Comparison of ENCODE assay signal across 27 mouse cellular contexts in the genomic region with DNA sequence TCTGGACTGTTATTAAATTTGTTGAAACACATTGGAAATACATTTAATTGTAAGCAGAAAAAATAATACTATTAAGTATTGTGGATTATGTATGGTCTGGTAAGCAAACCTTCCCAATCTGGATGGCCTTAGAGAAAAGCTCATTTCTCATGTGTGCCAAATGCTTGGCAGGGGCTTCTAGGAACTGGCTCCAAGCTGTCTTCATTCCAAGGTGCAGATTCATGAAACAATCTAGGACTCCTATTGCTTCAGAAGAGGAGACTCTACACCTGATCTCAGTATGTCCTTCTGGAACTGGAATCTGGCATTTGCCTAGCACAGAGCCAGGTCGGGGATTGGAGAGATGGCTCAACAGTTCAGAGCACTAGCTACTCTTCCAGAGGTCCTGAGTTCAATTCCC.
DNase-seq lines count a peak whose midpoint lies in the region; ATAC-seq and TF ChIP-seq lines count a peak whose summit lies in the region.
"Had no signal": no experiment of that assay in that cellular context is flagged by ENCODE, and none has a peak within 500 bp of the region (broad histone marks: within the 10 kb centered on the region; RNA-seq: fewer than 3 reads in every experiment).

No protein-coding gene starts in this region.

- H3K27ac ChIP-seq in gastrocnemius, adult 2 months = peak overlapping the region; percentile 16; the same call in 1 of the 2 replicates
- H3K27ac ChIP-seq: embryonic facial prominence, embryonic 12.5 days; embryonic facial prominence, embryonic 15.5 days; forebrain, embryonic 10.5 days; forebrain, embryonic 13.5 days; heart, embryonic 15.5 days; hindbrain, embryonic 10.5 days; hindbrain, embryonic 15.5 days had no signal

- peak; percentile 80 to 85 for DNase-seq in cerebellum, postnatal 10 days
- no peak for DNase-seq in cerebellum, adult 11 months
- DNase-seq in gastrocnemius, adult 2 months = no peak
- DNase-seq in gastrocnemius, adult 8-10 months (ENCODE audit: low spot score in 2 of 2) = no peak
- peak; percentile 41 for DNase-seq in left cerebral cortex, postnatal 4 days
- DNase-seq in left cerebral cortex, postnatal 36 days (ENCODE audit: low spot score in 2 of 2) = no peak
- peak; percentile 43 for DNase-seq in fat pad, adult 2 months (ENCODE audit: extremely low read depth, low read depth, low spot score)
- DNase-seq: adrenal gland, postnatal 10 days; adrenal gland, postnatal 36 days; cerebellum, adult 18-20 months; cerebellum, adult 9-11 months; heart, postnatal 36 days; kidney, adult 18-20 months had no signal

- H3K4me3 ChIP-seq in gastrocnemius, adult 2 months = no peak overlapping the region
- H3K4me3 ChIP-seq: embryonic facial prominence, embryonic 12.5 days; embryonic facial prominence, embryonic 15.5 days; erythroblast, embryonic 14.5 days; forebrain, embryonic 10.5 days; forebrain, embryonic 13.5 days; heart, embryonic 12.5 days; heart, embryonic 15.5 days; hindbrain, embryonic 10.5 days; hindbrain, embryonic 15.5 days had no signal

- no peak for TF ChIP-seq CTCF in gastrocnemius, adult 2 months (IDR thresholded peaks at IDR 0.05)

- intact Hi-C loops in gastrocnemius, adult 2 months (cut with DNase I) = no loop called here
- intact Hi-C loops in left cerebral cortex, postnatal 4 days (cut with DNase I) = no loop called here
- intact Hi-C loops in left cerebral cortex, postnatal 36 days (cut with DNase I) = no loop called here

- no peak for ATAC-seq in erythroblast, adult 5-6 weeks (replicated peaks; ENCODE audit: low FRiP score, poor library complexity, severe bottlenecking)
- ATAC-seq: forebrain, embryonic 13.5 days; forebrain, embryonic 16.5 days; inflammation-experienced regulatory T-cells, adult 6 months; intestine, embryonic 16.5 days; Patski had no signal

Comparison
In these comparisons a context has a peak if more than half of its experiments do, and no peak if none do; other contexts are left out.
1. DNase-seq: peak in cerebellum, postnatal 10 days (2 of 2), left cerebral cortex, postnatal 4 days (single experiment) and fat pad, adult 2 months (single experiment); none in cerebellum, adult 11 months (single experiment), gastrocnemius, adult 2 months (single experiment), gastrocnemius, adult 8-10 months (0 of 2) and left cerebral cortex, postnatal 36 days (0 of 2).